Mouse (Mus musculus): ENCODE measurements at regions not wholly inside any gene's neighbourhood (a gene's known extent, or its start where the extent isn't known, plus 50 kb on each side); places are given as distances from the start of the nearest gene placed in this dataset.
"Not testable (repeated sequence)": the region's sequence is repeated elsewhere in the genome, so short reads cannot be mapped to it uniquely, and the experiment has no call there.

- H3K27ac ChIP-seq; H3K36me3 ChIP-seq; H3K27me3 ChIP-seq (ENCODE audit: low read depth, poor library complexity, severe bottlenecking); H3K9me3 ChIP-seq (replicated peaks); H3K4me3 ChIP-seq; H3K4me1 ChIP-seq; DNase-seq (ENCODE audit: low spot score): not testable (repeated sequence)
- 92% methylated on average over 7 of the region's 7 CpGs for WGBS
These were observed 80.8 kb upstream of the Gm15446 start for GRCm38 (mm10) chr5:109842186-109842978.

GRCm38 (mm10) chr5:109844236-109844635, 79.0 kb upstream of the Gm15446 start:
- DNase-seq (ENCODE audit: low spot score); H3K9me3 ChIP-seq (replicated peaks); H3K27me3 ChIP-seq (ENCODE audit: low read depth, poor library complexity, severe bottlenecking); H3K36me3 ChIP-seq; H3K4me1 ChIP-seq: not testable (repeated sequence)
- 90% methylated on average over 2 of the region's 2 CpGs for WGBS
- H3K4me3 ChIP-seq = peak overlapping the region; percentile 54
- 0 out of 2 replicates have a peak overlapping the region, but pooled peaks have one; percentile 67 for H3K27ac ChIP-seq

DNA sequence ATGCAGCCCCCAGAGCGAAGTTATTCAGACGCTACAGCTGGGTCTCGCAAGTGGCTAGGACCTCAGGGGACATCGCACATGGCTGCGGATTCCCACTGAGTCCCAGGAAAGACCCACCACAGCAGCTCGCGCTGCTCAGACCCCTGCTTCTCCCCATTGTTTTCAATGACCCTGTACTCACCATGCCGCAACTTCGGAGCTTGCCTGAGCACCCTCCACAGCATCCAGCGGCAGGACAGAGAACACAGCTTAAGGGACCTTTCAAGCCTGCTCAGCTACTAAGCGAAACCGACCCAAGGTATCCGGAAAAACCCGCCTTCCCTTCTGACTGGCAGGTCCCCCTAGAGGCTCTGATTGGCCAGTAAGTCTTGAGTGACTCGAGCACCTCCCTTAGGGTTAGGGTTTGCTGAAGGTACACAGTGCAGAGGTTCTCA, 78.4 kb upstream of the Gm15446 start:
- no peaks in the 10 kb centered on the region for H3K36me3 ChIP-seq
- peak overlapping the region; percentile 67 for H3K27ac ChIP-seq
- no peaks in the 10 kb centered on the region for H3K9me3 ChIP-seq (replicated peaks)
- no peaks in the 10 kb centered on the region for H3K27me3 ChIP-seq (ENCODE audit: low read depth, poor library complexity, severe bottlenecking)
- 5% methylated on average over 15 of the region's 15 CpGs for WGBS
- 0 out of 2 replicates have a peak, but pooled peaks cover 3% of the 10 kb centered on the region for H3K4me1 ChIP-seq
- H3K4me3 ChIP-seq = peak overlapping the region; percentile 54
- DNase-seq (ENCODE audit: low spot score) = peak; percentile 60

GRCm38 (mm10) chr5:109851225-109851624, 72.0 kb upstream of the Gm15446 start:
- not testable (repeated sequence) for DNase-seq (ENCODE audit: low spot score); H3K27ac ChIP-seq; H3K4me1 ChIP-seq; H3K4me3 ChIP-seq; H3K27me3 ChIP-seq (ENCODE audit: low read depth, poor library complexity, severe bottlenecking); H3K36me3 ChIP-seq; H3K9me3 ChIP-seq (replicated peaks)

GRCm38 (mm10) chr5:109860402-109860801, 62.8 kb upstream of the Gm15446 start:
- Histone ChIP-seq H3K9me3 (replicated peaks) (no peaks in the 10 kb centered on the region), H3K36me3 (no peaks in the 10 kb centered on the region), H3K27ac (no peak overlapping the region), H3K27me3 (ENCODE audit: low read depth, poor library complexity, severe bottlenecking) (no peaks in the 10 kb centered on the region), H3K4me3 (no peak overlapping the region), H3K4me1 (no peaks in the 10 kb centered on the region)
- 82% methylated on average over 4 of the region's 4 CpGs for WGBS
- no peak for DNase-seq (ENCODE audit: low spot score)

DNA sequence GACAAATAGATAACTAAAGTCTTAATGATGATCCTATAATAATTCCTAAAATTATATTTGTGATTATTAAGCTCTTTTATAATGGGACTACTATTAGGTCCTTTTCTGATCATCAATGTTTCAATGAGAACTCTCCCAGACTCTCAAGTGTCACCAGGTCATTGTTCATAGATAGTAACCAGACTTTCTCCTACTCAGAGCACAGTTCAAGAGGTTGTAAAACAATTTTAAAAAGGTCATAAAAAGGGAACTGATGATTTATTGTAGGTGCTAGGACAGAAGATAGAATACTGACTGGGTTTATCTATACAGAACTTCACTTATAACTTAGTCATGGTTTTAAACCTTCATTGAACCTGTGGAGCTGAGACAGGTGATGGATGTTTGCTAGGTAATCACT, 58.7 kb upstream of the Gm15446 start:
- not testable (repeated sequence) for H3K9me3 ChIP-seq (replicated peaks); H3K27me3 ChIP-seq (ENCODE audit: low read depth, poor library complexity, severe bottlenecking); H3K4me1 ChIP-seq; H3K36me3 ChIP-seq; H3K4me3 ChIP-seq; DNase-seq (ENCODE audit: low spot score); H3K27ac ChIP-seq

GRCm38 (mm10) chr5:109865628-109866027, 57.6 kb upstream of the Gm15446 start:
- H3K27me3 ChIP-seq (ENCODE audit: low read depth, poor library complexity, severe bottlenecking) = no peaks in the 10 kb centered on the region
- H3K9me3 ChIP-seq (replicated peaks) = no peaks in the 10 kb centered on the region
- no peak for DNase-seq (ENCODE audit: low spot score)
- WGBS = 77% methylated on average over 1 of the region's 1 CpGs
- no peaks in the 10 kb centered on the region for H3K36me3 ChIP-seq
- peaks cover 7% of the 10 kb centered on the region; the same call in 1 of the 2 replicates for H3K4me1 ChIP-seq
- no peak overlapping the region for H3K27ac ChIP-seq
- no peak overlapping the region for H3K4me3 ChIP-seq

GRCm38 (mm10) chr5:109866337-109867126, 56.7 kb upstream of the Gm15446 start:
- Histone ChIP-seq H3K4me1 (peaks cover 7% of the 10 kb centered on the region; the same call in 1 of the 2 replicates), H3K9me3 (replicated peaks) (no peaks in the 10 kb centered on the region), H3K27me3 (ENCODE audit: low read depth, poor library complexity, severe bottlenecking) (no peaks in the 10 kb centered on the region), H3K27ac (peak overlapping the region; percentile 75; the same call in 1 of the 2 replicates), H3K4me3 (peak overlapping the region; percentile 67), H3K36me3 (no peaks in the 10 kb centered on the region)
- peak; percentile 85 for DNase-seq (ENCODE audit: low spot score)
- WGBS = under 1% methylated on average over 22 of the region's 22 CpGs

DNA sequence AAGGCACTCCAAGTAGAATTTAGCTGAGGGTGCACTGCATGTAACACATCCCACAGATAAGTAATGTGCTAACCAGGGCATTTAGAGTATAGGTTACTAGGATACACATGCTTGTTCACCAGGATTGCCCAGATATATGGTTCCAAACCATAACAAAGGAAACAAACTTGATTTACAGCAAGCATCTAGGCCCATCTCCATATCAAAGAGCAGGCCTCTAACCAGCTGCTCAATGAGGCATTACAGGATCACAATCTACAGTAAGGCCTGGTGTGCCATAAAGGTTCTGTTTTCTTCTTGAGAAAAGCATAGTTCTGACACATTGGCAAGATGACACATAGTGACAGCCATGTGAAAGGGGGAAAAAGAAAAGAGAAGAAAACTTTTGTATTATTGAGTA, 56.0 kb upstream of the Gm15446 start:
- not testable (repeated sequence) for H3K27me3 ChIP-seq (ENCODE audit: low read depth, poor library complexity, severe bottlenecking); H3K4me1 ChIP-seq; H3K27ac ChIP-seq; H3K36me3 ChIP-seq; DNase-seq (ENCODE audit: low spot score); H3K9me3 ChIP-seq (replicated peaks)
- peak overlapping the region; percentile 67 for H3K4me3 ChIP-seq
